Mouse (Mus musculus): ENCODE measurements around the gene Dmkn. TPM values are rescaled to one million over a fixed set of nuclear protein-coding genes. Genes with fewer than 3 reads are reported as not detected.

The Dmkn gene
- 0.70 and 0.99 TPM in 2 replicates for polyA plus RNA-seq (2011; ENCODE audit: insufficient read depth, insufficient read length, low read depth, missing spikeins)

- TF ChIP-seq CTCF (IDR thresholded peaks at IDR 0.05; ENCODE audit: low read depth, low read length) (no peak), POLR2A (IDR thresholded peaks at IDR 0.05; ENCODE audit: insufficient read depth, low read length) (no peak)
- Histone ChIP-seq H3K4me3 (ENCODE audit: low read depth, low read length) (no peak within 1 kb of the TSS), H3K4me1 (ENCODE audit: control insufficient read depth, insufficient read depth, low read length) (peaks cover 1% of the 10 kb centered on the region), H3K27ac (ENCODE audit: insufficient read depth, low read length) (no peak within 1 kb of the TSS), H3K9me3 (replicated peaks; ENCODE audit: control insufficient read depth, insufficient read depth, low read length, poor library complexity, severe bottlenecking) (no peaks in the 10 kb centered on the region), H3K36me3 (ENCODE audit: control insufficient read depth, insufficient read depth, low read length, poor library complexity, severe bottlenecking) (no peaks in the 10 kb centered on the region), H3K27me3 (ENCODE audit: control insufficient read depth, insufficient read depth, low read length, poor library complexity, severe bottlenecking) (no peaks in the 10 kb centered on the region), H3K9ac (ENCODE audit: low read depth, poor library complexity, severe bottlenecking) (no peak within 1 kb of the TSS)
These were observed at the start of gene Dmkn for GRCm38 (mm10) chr7:30763456-30763855. TSS of gene Dmkn (plus strand) at chr7:30763756.

DNA sequence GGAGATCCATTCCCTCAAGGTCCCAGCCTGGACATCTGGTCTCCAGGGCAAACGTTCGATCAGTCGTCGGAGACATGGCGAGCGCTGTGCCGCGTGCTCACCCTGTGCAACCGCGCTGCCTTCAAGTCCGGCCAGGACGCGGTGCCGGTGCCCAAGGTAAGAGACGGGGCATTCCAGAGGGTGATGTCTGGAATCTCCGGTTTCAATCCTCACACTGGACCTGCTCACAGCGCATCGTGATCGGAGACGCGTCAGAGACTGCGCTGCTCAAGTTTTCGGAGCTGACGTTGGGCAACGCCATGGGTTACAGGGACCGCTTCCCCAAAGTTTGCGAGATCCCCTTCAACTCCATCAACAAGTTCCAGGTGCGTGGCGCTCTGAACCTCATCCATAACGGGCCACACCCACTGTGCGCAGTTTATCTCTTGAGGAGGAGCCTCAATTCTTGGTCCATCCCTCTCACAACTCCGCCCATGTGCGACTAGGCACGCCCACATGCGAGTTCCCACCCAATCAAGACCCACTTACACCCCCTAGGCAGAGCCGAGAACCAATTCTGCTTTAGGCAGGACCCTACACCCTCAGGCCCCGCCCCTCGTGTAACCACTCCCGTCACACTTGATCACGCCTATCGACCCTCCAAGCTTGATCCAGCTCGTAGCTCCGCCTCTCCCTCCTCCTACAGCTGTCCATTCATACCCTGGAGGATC lies 46.4 kb upstream of the Dmkn start:
- H3K4me3 ChIP-seq (ENCODE audit: low read depth, low read length): peak overlapping the region; percentile 66
- TF ChIP-seq POLR2A (IDR thresholded peaks at IDR 0.05; ENCODE audit: insufficient read depth, low read length) (no peak), EP300 (IDR thresholded peaks at IDR 0.05; ENCODE audit: insufficient read depth, low read depth, low read length) (no peak), CTCF (IDR thresholded peaks at IDR 0.05; ENCODE audit: low read depth, low read length) (no peak)
- no peaks in the 10 kb centered on the region for H3K4me1 ChIP-seq (ENCODE audit: control insufficient read depth, insufficient read depth, low read length)
- H3K27me3 ChIP-seq (ENCODE audit: control insufficient read depth, insufficient read depth, low read length, poor library complexity, severe bottlenecking): no peaks in the 10 kb centered on the region; the same call in 1 of the 2 replicates
- H3K9ac ChIP-seq (ENCODE audit: low read depth, poor library complexity, severe bottlenecking): no peak overlapping the region
- H3K9me3 ChIP-seq (replicated peaks; ENCODE audit: control insufficient read depth, insufficient read depth, low read length, poor library complexity, severe bottlenecking): no peaks in the 10 kb centered on the region
- no peak overlapping the region for H3K27ac ChIP-seq (ENCODE audit: insufficient read depth, low read length)
- no peaks in the 10 kb centered on the region for H3K36me3 ChIP-seq (ENCODE audit: control insufficient read depth, insufficient read depth, low read length, poor library complexity, severe bottlenecking)

- no peaks in the 10 kb centered on the region; the same call in 1 of the 2 replicates for H3K27me3 ChIP-seq (ENCODE audit: control insufficient read depth, insufficient read depth, low read length, poor library complexity, severe bottlenecking)
- peak overlapping the region; percentile 44 for H3K4me3 ChIP-seq (ENCODE audit: low read depth, low read length)
- no peak overlapping the region for H3K27ac ChIP-seq (ENCODE audit: insufficient read depth, low read length)
- no peaks in the 10 kb centered on the region for H3K9me3 ChIP-seq (replicated peaks; ENCODE audit: control insufficient read depth, insufficient read depth, low read length, poor library complexity, severe bottlenecking)
- no peaks in the 10 kb centered on the region for H3K4me1 ChIP-seq (ENCODE audit: control insufficient read depth, insufficient read depth, low read length)
- no peaks in the 10 kb centered on the region for H3K36me3 ChIP-seq (ENCODE audit: control insufficient read depth, insufficient read depth, low read length, poor library complexity, severe bottlenecking)
- no peak overlapping the region for H3K9ac ChIP-seq (ENCODE audit: low read depth, poor library complexity, severe bottlenecking)
- TF ChIP-seq EP300 (IDR thresholded peaks at IDR 0.05; ENCODE audit: insufficient read depth, low read depth, low read length): no peak
- no peak for TF ChIP-seq POLR2A (IDR thresholded peaks at IDR 0.05; ENCODE audit: insufficient read depth, low read length)
- no peak for TF ChIP-seq CTCF (IDR thresholded peaks at IDR 0.05; ENCODE audit: low read depth, low read length)
These were observed 45.9 kb upstream of the Dmkn start for GRCm38 (mm10) chr7:30717716-30718046.

DNA sequence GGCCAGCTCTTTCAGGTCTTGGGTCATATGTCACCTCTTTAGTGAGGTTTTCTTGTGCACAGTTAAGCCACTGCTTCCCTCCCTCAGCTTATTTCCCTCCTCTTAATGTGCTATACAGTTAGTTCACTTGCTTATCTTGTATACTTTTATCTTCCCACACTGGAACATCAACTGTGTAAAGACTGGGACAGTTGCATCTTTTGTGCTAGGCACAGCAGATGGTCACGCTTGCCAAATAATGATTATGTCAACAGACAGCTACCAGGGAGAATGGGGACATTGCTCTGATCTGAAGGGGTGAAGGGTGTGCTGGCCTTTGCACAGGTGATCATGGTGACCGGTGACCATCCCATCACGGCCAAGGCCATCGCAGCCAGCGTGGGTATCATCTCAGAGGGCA lies 43.9 kb upstream of the Dmkn start:
- Histone ChIP-seq H3K9ac (ENCODE audit: low read depth, poor library complexity, severe bottlenecking) (no peak overlapping the region), H3K36me3 (ENCODE audit: control insufficient read depth, insufficient read depth, low read length, poor library complexity, severe bottlenecking) (no peaks in the 10 kb centered on the region), H3K9me3 (replicated peaks; ENCODE audit: control insufficient read depth, insufficient read depth, low read length, poor library complexity, severe bottlenecking) (no peaks in the 10 kb centered on the region), H3K27ac (ENCODE audit: insufficient read depth, low read length) (no peak overlapping the region), H3K27me3 (ENCODE audit: control insufficient read depth, insufficient read depth, low read length, poor library complexity, severe bottlenecking) (no peaks in the 10 kb centered on the region; the same call in 1 of the 2 replicates), H3K4me1 (ENCODE audit: control insufficient read depth, insufficient read depth, low read length) (no peaks in the 10 kb centered on the region), H3K4me3 (ENCODE audit: low read depth, low read length) (no peak overlapping the region)
- no peak for TF ChIP-seq EP300 (IDR thresholded peaks at IDR 0.05; ENCODE audit: insufficient read depth, low read depth, low read length)
- no peak for TF ChIP-seq POLR2A (IDR thresholded peaks at IDR 0.05; ENCODE audit: insufficient read depth, low read length)
- TF ChIP-seq CTCF (IDR thresholded peaks at IDR 0.05; ENCODE audit: low read depth, low read length): no peak

DNA sequence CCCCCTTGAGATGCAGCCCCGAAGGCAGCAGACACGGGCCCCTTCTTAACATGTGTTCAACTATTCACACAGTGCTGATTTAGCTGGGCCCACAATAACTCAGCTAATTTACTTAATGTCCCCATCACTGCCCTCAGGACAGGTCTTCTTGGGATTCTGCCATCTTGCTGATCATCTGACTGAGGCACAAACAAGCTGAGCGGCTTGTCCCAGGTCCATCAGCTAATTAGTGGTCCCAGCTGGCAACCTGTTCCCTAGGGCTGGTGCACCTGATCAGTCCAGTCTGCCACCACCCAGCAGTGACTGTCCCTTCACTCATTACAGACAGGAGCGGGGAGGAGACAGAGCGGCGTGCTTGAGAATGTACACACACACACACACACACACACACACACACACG lies 42.3 kb upstream of the Dmkn start:
- no peaks in the 10 kb centered on the region for H3K4me1 ChIP-seq (ENCODE audit: control insufficient read depth, insufficient read depth, low read length)
- H3K4me3 ChIP-seq (ENCODE audit: low read depth, low read length): no peak overlapping the region
- no peak overlapping the region for H3K27ac ChIP-seq (ENCODE audit: insufficient read depth, low read length)
- no peaks in the 10 kb centered on the region; the same call in 1 of the 2 replicates for H3K27me3 ChIP-seq (ENCODE audit: control insufficient read depth, insufficient read depth, low read length, poor library complexity, severe bottlenecking)
- no peaks in the 10 kb centered on the region for H3K9me3 ChIP-seq (replicated peaks; ENCODE audit: control insufficient read depth, insufficient read depth, low read length, poor library complexity, severe bottlenecking)
- no peak for TF ChIP-seq CTCF (IDR thresholded peaks at IDR 0.05; ENCODE audit: low read depth, low read length)
- TF ChIP-seq POLR2A (IDR thresholded peaks at IDR 0.05; ENCODE audit: insufficient read depth, low read length): no peak
- TF ChIP-seq EP300 (IDR thresholded peaks at IDR 0.05; ENCODE audit: insufficient read depth, low read depth, low read length): no peak
- no peak overlapping the region for H3K9ac ChIP-seq (ENCODE audit: low read depth, poor library complexity, severe bottlenecking)
- H3K36me3 ChIP-seq (ENCODE audit: control insufficient read depth, insufficient read depth, low read length, poor library complexity, severe bottlenecking): no peaks in the 10 kb centered on the region

GRCm38 (mm10) chr7:30723274-30723953 lies 40.1 kb upstream of the Dmkn start:
- no peak overlapping the region for H3K9ac ChIP-seq (ENCODE audit: low read depth, poor library complexity, severe bottlenecking)
- H3K9me3 ChIP-seq (replicated peaks; ENCODE audit: control insufficient read depth, insufficient read depth, low read length, poor library complexity, severe bottlenecking): no peaks in the 10 kb centered on the region
- H3K4me3 ChIP-seq (ENCODE audit: low read depth, low read length): no peak overlapping the region
- TF ChIP-seq CTCF (IDR thresholded peaks at IDR 0.05; ENCODE audit: low read depth, low read length) (no peak), POLR2A (IDR thresholded peaks at IDR 0.05; ENCODE audit: insufficient read depth, low read length) (no peak), EP300 (IDR thresholded peaks at IDR 0.05; ENCODE audit: insufficient read depth, low read depth, low read length) (no peak)
- H3K27ac ChIP-seq (ENCODE audit: insufficient read depth, low read length): no peak overlapping the region
- H3K4me1 ChIP-seq (ENCODE audit: control insufficient read depth, insufficient read depth, low read length): no peaks in the 10 kb centered on the region
- H3K27me3 ChIP-seq (ENCODE audit: control insufficient read depth, insufficient read depth, low read length, poor library complexity, severe bottlenecking): no peaks in the 10 kb centered on the region
- H3K36me3 ChIP-seq (ENCODE audit: control insufficient read depth, insufficient read depth, low read length, poor library complexity, severe bottlenecking): no peaks in the 10 kb centered on the region

Data from ES-Bruce4 (cell line).